Mouse (Mus musculus): ENCODE measurements around the gene Cep162. TPM values are rescaled to one million over a fixed set of nuclear protein-coding genes. Genes with fewer than 3 reads are reported as not detected.

Cep162 gene
- polyA plus RNA-seq, 1 experiment: 8.3 TPM

DNA sequence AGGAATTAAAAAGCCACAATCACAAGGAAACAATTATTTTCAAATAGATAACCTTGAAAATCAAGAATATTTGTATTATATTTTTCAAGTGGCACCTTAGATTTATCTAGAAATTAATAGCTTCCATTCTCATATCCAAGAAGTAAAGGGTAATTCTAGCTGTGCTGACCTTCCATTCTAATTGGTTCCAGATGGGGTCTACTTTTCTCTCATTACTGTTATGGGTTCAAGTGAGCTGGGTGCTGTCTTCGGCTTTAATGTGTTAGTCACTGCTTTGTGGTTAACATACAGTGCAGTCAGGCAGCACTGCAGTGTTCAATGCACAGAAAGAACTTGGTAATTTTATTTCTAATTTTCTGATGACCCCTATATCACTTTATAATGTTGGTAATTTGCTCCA is 61.6 kb downstream of the Cep162 start:
- TF ChIP-seq POLR2A (IDR thresholded peaks at IDR 0.05; ENCODE audit: control insufficient read depth, low read depth, low read length) (no peak), CTCF (IDR thresholded peaks at IDR 0.05; ENCODE audit: control insufficient read depth, insufficient read depth, insufficient replicate concordance, low read depth, low read length) (no peak)
- Histone ChIP-seq H3K27ac (ENCODE audit: control insufficient read depth, insufficient read depth, low read depth, low read length) (no peak overlapping the region), H3K4me3 (ENCODE audit: control insufficient read depth, low read depth, low read length) (no peak overlapping the region), H3K27me3 (ENCODE audit: control insufficient read depth, insufficient read depth, low read length) (no peaks in the 10 kb centered on the region), H3K4me1 (ENCODE audit: control insufficient read depth, insufficient read depth, low read length) (no peaks in the 10 kb centered on the region), H3K36me3 (ENCODE audit: control insufficient read depth, insufficient read depth, low read length) (peaks cover 2% of the 10 kb centered on the region)

DNA sequence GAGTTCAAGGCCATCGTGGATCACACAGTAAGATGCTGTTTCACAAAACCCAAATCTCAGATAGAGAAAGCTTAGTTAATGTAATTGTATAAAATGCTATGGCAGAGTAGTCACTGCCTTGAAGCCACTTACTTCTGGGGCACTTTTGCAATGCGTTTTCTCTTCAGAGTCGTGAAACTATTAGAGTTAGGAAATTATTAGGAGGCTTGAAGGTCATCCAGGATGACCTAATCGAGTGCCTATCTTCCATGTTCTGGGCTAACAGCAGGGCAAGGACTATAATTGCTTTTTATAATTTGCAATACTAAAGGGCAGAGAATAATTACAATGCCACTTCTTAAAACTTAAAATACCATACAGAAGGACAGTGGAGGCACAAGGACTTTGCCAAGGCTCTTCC is 68.0 kb downstream of the Cep162 start:
- Histone ChIP-seq H3K27me3 (ENCODE audit: control insufficient read depth, insufficient read depth, low read length) (no peaks in the 10 kb centered on the region), H3K36me3 (ENCODE audit: control insufficient read depth, insufficient read depth, low read length) (no peaks in the 10 kb centered on the region)

DNA sequence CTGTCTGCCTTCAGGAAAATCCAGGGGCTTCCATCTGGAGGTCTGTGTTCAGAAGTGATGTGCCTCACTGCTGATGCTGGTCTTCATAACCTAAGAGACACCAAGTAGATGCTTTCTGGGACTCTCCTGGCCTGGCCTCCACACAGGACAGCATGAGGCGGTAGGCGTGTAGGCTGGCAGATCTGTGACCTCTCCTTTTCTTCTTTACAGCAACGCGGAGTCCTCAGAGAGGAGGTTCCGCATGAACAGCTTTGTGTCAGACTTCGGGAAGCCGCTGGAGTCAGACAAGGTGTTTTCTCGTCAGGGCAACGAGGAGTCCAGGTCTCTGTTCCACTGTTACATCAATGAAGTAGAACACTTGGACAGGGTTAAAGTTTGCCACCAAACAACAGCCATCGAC is 73.1 kb downstream of the Cep162 start:
- Histone ChIP-seq H3K27ac (ENCODE audit: control insufficient read depth, insufficient read depth, low read depth, low read length) (no peak overlapping the region), H3K4me1 (ENCODE audit: control insufficient read depth, insufficient read depth, low read length) (no peaks in the 10 kb centered on the region), H3K27me3 (ENCODE audit: control insufficient read depth, insufficient read depth, low read length) (no peaks in the 10 kb centered on the region), H3K4me3 (ENCODE audit: control insufficient read depth, low read depth, low read length) (no peak overlapping the region), H3K36me3 (ENCODE audit: control insufficient read depth, insufficient read depth, low read length) (no peaks in the 10 kb centered on the region)
- TF ChIP-seq POLR2A (IDR thresholded peaks at IDR 0.05; ENCODE audit: control insufficient read depth, low read depth, low read length) (no peak), CTCF (IDR thresholded peaks at IDR 0.05; ENCODE audit: control insufficient read depth, insufficient read depth, insufficient replicate concordance, low read depth, low read length) (no peak)

More for the DNA sequence above, 68.0 kb downstream of the Cep162 start:
- Histone ChIP-seq H3K27ac (ENCODE audit: control insufficient read depth, insufficient read depth, low read depth, low read length) (no peak overlapping the region), H3K4me1 (ENCODE audit: control insufficient read depth, insufficient read depth, low read length) (no peaks in the 10 kb centered on the region), H3K4me3 (ENCODE audit: control insufficient read depth, low read depth, low read length) (no peak overlapping the region)
- TF ChIP-seq CTCF (IDR thresholded peaks at IDR 0.05; ENCODE audit: control insufficient read depth, insufficient read depth, insufficient replicate concordance, low read depth, low read length): no peak
- TF ChIP-seq POLR2A (IDR thresholded peaks at IDR 0.05; ENCODE audit: control insufficient read depth, low read depth, low read length): no peak

DNA sequence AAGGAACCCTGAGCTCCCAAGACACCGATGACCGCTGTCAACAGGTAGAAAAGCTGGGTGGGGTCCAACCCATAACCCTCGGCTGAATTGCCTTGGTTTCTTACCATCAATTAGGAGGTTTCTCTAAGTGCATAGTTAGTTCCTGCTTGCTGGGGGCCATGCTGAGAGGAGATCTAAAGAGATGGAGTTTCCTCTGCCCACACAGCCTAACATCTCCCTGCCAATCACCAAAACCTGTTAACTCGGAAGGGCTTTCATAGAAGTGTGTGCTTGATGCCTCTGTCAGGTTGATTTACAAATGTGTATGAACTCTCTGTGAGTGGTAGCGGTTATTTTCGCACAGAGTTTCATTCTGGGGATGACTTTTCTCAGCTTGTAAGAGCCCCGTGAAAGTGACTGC is 76.8 kb downstream of the Cep162 start:
- Histone ChIP-seq H3K4me3 (ENCODE audit: control insufficient read depth, low read depth, low read length) (no peak overlapping the region), H3K36me3 (ENCODE audit: control insufficient read depth, insufficient read depth, low read length) (no peaks in the 10 kb centered on the region), H3K4me1 (ENCODE audit: control insufficient read depth, insufficient read depth, low read length) (no peaks in the 10 kb centered on the region; the same call in 1 of the 2 replicates), H3K27me3 (ENCODE audit: control insufficient read depth, insufficient read depth, low read length) (no peaks in the 10 kb centered on the region), H3K27ac (ENCODE audit: control insufficient read depth, insufficient read depth, low read depth, low read length) (no peak overlapping the region)
- TF ChIP-seq CTCF (IDR thresholded peaks at IDR 0.05; ENCODE audit: control insufficient read depth, insufficient read depth, insufficient replicate concordance, low read depth, low read length) (no peak), POLR2A (IDR thresholded peaks at IDR 0.05; ENCODE audit: control insufficient read depth, low read depth, low read length) (no peak)

DNA sequence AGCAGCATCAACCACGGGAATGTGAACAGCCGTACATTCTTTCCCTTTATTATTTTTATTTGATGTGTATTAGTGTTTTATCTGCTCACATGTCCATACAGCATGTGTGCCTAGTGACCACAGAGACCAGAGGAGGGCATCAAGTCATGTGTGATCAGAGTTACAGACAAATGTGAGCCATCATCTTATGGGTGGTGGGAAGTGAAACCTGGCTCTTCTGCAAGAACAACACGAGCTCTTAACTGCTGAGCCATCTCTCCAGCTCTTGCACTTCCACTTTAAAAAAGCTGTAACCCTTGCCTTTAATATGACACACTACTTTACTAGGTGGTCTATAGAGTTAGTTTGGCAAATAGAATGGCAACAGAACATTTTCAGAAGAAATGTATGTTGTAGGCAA is 83.8 kb downstream of the Cep162 start:
- no peaks in the 10 kb centered on the region for H3K27me3 ChIP-seq (ENCODE audit: control insufficient read depth, insufficient read depth, low read length)
- H3K36me3 ChIP-seq (ENCODE audit: control insufficient read depth, insufficient read depth, low read length): no peaks in the 10 kb centered on the region
- H3K27ac ChIP-seq (ENCODE audit: control insufficient read depth, insufficient read depth, low read depth, low read length): no peak overlapping the region
- no peaks in the 10 kb centered on the region; the same call in 1 of the 2 replicates for H3K4me1 ChIP-seq (ENCODE audit: control insufficient read depth, insufficient read depth, low read length)
- no peak overlapping the region for H3K4me3 ChIP-seq (ENCODE audit: control insufficient read depth, low read depth, low read length)
- TF ChIP-seq CTCF (IDR thresholded peaks at IDR 0.05; ENCODE audit: control insufficient read depth, insufficient read depth, insufficient replicate concordance, low read depth, low read length) (no peak), POLR2A (IDR thresholded peaks at IDR 0.05; ENCODE audit: control insufficient read depth, low read depth, low read length) (no peak)

DNA sequence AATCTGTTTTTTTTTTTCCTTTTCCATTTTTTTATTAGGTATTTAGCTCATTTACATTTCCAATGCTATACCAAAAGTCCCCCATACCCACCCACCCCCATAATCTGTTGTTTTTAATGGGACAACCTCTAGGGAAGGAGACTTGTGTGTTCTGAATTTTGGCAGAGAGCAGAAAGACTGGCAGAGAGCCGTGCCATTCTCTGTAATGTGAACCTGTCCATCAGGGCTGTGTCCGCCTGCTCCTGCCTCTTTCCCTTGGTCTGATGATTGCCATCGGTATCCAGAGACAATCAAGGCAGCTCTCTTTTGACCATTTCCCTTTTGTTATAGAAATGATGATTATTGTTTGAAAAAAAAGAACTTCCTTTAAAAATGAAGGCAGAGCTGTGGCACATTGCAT is 84.4 kb downstream of the Cep162 start:
- Histone ChIP-seq H3K36me3 (ENCODE audit: control insufficient read depth, insufficient read depth, low read length) (no peaks in the 10 kb centered on the region), H3K27me3 (ENCODE audit: control insufficient read depth, insufficient read depth, low read length) (no peaks in the 10 kb centered on the region), H3K27ac (ENCODE audit: control insufficient read depth, insufficient read depth, low read depth, low read length) (no peak overlapping the region), H3K4me1 (ENCODE audit: control insufficient read depth, insufficient read depth, low read length) (no peaks in the 10 kb centered on the region; the same call in 1 of the 2 replicates), H3K4me3 (ENCODE audit: control insufficient read depth, low read depth, low read length) (no peak overlapping the region)
- no peak for TF ChIP-seq POLR2A (IDR thresholded peaks at IDR 0.05; ENCODE audit: control insufficient read depth, low read depth, low read length)
- no peak for TF ChIP-seq CTCF (IDR thresholded peaks at IDR 0.05; ENCODE audit: control insufficient read depth, insufficient read depth, insufficient replicate concordance, low read depth, low read length)

DNA sequence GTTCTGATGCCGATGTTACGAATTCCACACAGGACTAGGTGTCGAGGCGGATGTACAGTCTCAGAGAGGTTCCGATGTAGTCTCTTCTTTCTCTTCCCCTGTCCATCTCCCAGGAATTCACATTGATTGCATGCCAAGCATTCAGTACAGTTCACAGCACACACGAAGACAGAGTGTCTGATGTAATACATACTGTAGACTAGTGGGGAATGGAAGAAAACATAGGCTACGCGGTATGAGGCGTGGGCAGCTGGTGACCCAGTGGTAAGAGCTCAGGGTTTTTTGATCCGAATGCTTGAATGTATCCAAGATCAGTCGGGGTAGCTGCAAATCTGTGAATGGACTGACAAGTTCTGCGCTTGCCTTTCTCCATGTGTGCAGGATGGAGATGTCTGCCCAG is 86.2 kb downstream of the Cep162 start:
- TF ChIP-seq CTCF (IDR thresholded peaks at IDR 0.05; ENCODE audit: control insufficient read depth, insufficient read depth, insufficient replicate concordance, low read depth, low read length) (no peak), POLR2A (IDR thresholded peaks at IDR 0.05; ENCODE audit: control insufficient read depth, low read depth, low read length) (no peak)
- Histone ChIP-seq H3K36me3 (ENCODE audit: control insufficient read depth, insufficient read depth, low read length) (no peaks in the 10 kb centered on the region), H3K27me3 (ENCODE audit: control insufficient read depth, insufficient read depth, low read length) (no peaks in the 10 kb centered on the region), H3K4me3 (ENCODE audit: control insufficient read depth, low read depth, low read length) (no peak overlapping the region), H3K4me1 (ENCODE audit: control insufficient read depth, insufficient read depth, low read length) (no peaks in the 10 kb centered on the region), H3K27ac (ENCODE audit: control insufficient read depth, insufficient read depth, low read depth, low read length) (no peak overlapping the region)

DNA sequence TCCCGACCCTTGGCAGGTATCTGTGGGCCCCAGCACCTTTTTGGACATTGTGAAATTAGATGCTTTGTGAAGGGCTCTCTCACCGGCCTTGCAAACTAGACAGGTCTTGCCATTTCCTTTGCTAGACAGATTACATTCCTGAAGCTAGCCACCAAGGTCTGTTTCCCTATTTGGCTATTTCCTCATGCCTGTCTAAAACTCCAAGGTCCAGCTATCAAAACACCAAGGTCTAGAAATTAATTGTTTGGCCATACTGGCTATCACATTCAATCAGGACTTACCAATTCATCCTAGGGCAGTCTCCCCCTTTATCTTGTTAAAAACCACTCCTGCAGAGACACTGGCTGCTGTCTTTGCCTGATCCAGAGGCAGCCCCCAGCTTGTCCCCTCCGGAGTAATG is 87.3 kb downstream of the Cep162 start:
- H3K4me3 ChIP-seq (ENCODE audit: control insufficient read depth, low read depth, low read length): no peak overlapping the region
- H3K27ac ChIP-seq (ENCODE audit: control insufficient read depth, insufficient read depth, low read depth, low read length): no peak overlapping the region
- H3K36me3 ChIP-seq (ENCODE audit: control insufficient read depth, insufficient read depth, low read length): no peaks in the 10 kb centered on the region
- H3K27me3 ChIP-seq (ENCODE audit: control insufficient read depth, insufficient read depth, low read length): no peaks in the 10 kb centered on the region
- no peak for TF ChIP-seq POLR2A (IDR thresholded peaks at IDR 0.05; ENCODE audit: control insufficient read depth, low read depth, low read length)
- TF ChIP-seq CTCF (IDR thresholded peaks at IDR 0.05; ENCODE audit: control insufficient read depth, insufficient read depth, insufficient replicate concordance, low read depth, low read length): no peak
- H3K4me1 ChIP-seq (ENCODE audit: control insufficient read depth, insufficient read depth, low read length): no peaks in the 10 kb centered on the region
